Mouse (Mus musculus) myocyte (in vitro differentiated cells): Measurements from ENCODE around the gene Hoxb4.

ENCODE experiments used
- CEBPB ChIP-seq: IDR thresholded peaks from 2 replicates; pipeline ENCODE4 v1.6.1; 2011; ENCODE audit warnings: mild to moderate bottlenecking, moderate library complexity; ENCODE audit not compliant: poor library complexity, insufficient read depth, severe bottlenecking
- E2F4 ChIP-seq: IDR thresholded peaks from one replicate; pipeline ENCODE4 v1.6.1; 2011; ENCODE audit warnings: mild to moderate bottlenecking, control low read depth, moderate library complexity; ENCODE audit not compliant: insufficient read depth
- MAX ChIP-seq: IDR thresholded peaks from one replicate; pipeline ENCODE4 v1.6.1; 2011; ENCODE audit warnings: low read depth, mild to moderate bottlenecking, control low read depth
- MYOD1 ChIP-seq, 3 experiments: IDR thresholded peaks; one replicate each; pipeline ENCODE4 v1.6.1; 2011; ENCODE audit warnings: control low read depth in 2 of 3, low read depth in 2 of 3, mild to moderate bottlenecking in 2 of 3, moderate library complexity in 1 of 3; ENCODE audit not compliant: insufficient read length in 2 of 3, control insufficient read depth in 1 of 3
- MYOG ChIP-seq, 3 experiments: IDR thresholded peaks; one replicate each; pipeline ENCODE4 v1.6.1; 2011; ENCODE audit warnings: control low read depth in 2 of 3, low read depth in 2 of 3, mild to moderate bottlenecking in 2 of 3; ENCODE audit not compliant: insufficient read length in 2 of 3, control insufficient read depth in 1 of 3, insufficient read depth in 1 of 3
- POLR2A ChIP-seq: IDR thresholded peaks from one replicate; pipeline ENCODE4 v1.6.1; 2011; ENCODE audit warnings: low read depth, mild to moderate bottlenecking, control low read depth, moderate library complexity; ENCODE audit not compliant: insufficient read length
- POLR2AphosphoS2 ChIP-seq: IDR thresholded peaks from one replicate; pipeline ENCODE4 v1.6.1; 2011; ENCODE audit warnings: low read depth, control low read depth; ENCODE audit not compliant: insufficient read length
- REST ChIP-seq: IDR thresholded peaks from one replicate; pipeline ENCODE4 v1.6.1; 2011; ENCODE audit warnings: mild to moderate bottlenecking, control low read depth, moderate library complexity; ENCODE audit not compliant: insufficient read depth, insufficient read length
- SRF ChIP-seq: IDR thresholded peaks from one replicate; pipeline ENCODE4 v1.6.1; 2011; ENCODE audit warnings: low read depth; ENCODE audit not compliant: control insufficient read depth, insufficient read length
- TCF12 ChIP-seq: IDR thresholded peaks from one replicate; pipeline ENCODE4 v1.6.1; 2011; ENCODE audit warnings: mild to moderate bottlenecking, control low read depth; ENCODE audit not compliant: poor library complexity, insufficient read depth, severe bottlenecking
- TCF3 ChIP-seq: IDR thresholded peaks from one replicate; pipeline ENCODE4 v1.6.1; 2011; ENCODE audit warnings: low read depth, control low read depth; ENCODE audit not compliant: insufficient read length
- USF1 ChIP-seq: IDR thresholded peaks from one replicate; pipeline ENCODE4 v1.6.1; 2011; ENCODE audit warnings: low read depth, mild to moderate bottlenecking, control low read depth, moderate library complexity

DNA sequence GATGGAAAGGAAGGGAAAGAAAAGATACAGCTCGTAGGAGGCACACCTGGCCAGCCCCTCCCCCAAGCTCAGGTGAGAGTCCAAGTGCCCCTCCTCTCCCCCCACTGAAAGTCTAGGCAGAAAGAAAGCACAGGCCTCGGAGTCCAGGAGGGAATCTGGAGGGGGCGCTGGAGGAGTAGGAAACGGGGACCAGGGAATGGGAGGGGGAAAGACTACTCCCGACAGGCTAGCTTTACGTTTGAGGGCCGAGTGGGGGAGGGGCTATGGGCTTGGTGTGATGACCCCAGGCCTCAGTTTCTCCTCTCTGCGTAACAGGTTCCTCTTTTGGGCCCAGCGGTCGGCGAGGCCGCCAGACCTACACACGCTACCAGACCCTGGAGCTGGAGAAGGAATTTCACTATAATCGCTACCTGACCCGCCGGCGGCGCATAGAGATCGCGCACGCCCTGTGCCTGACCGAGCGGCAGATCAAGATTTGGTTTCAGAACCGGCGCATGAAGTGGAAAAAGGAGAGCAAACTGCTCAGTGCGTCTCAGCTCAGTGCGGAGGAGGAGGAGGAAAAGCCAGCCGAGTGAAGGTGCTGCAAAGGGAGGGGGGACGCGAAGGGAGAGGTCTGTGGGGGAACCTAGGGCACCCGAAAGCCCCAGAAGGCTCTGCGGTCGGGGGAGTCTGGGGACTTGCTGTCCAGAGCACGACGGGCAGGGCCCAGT lies 17.6 kb upstream of the Hoxb4 start:
- no peak for TF ChIP-seq POLR2A
- no peak for TF ChIP-seq USF1
- TF ChIP-seq TCF12: no peak
- no peak for TF ChIP-seq SRF
- no peak for TF ChIP-seq MYOD1 (IDR thresholded peaks at IDR 0.05; ENCODE audit: control insufficient read depth in 1 of 3, insufficient read length in 2 of 3, low read depth in 2 of 3)
- no peak for TF ChIP-seq TCF3
- no peak for TF ChIP-seq E2F4
- no peak for TF ChIP-seq MAX
- TF ChIP-seq CEBPB: no peak
- no peak for TF ChIP-seq MYOG (IDR thresholded peaks at IDR 0.05; ENCODE audit: control insufficient read depth in 1 of 3, insufficient read depth in 1 of 3, insufficient read length in 2 of 3, low read depth in 2 of 3)
- no peak for TF ChIP-seq POLR2AphosphoS2
- no peak for TF ChIP-seq REST
